Mouse (Mus musculus) splenic B cell, adult 2 months (primary cell): ENCODE results near the gene Lrit3.

Experiments used
- DNase-seq: peaks from one replicate; pipeline ENCODE4 v3.0.0-alpha.2; 2011; ENCODE audit warnings: low read depth, low spot score
- H3K27me3 ChIP-seq: 2 replicates; pipeline ENCODE4 v1.6.1; 2012; ENCODE audit warnings: mild to moderate bottlenecking, low read length, moderate library complexity, mixed read lengths; ENCODE audit not compliant: control insufficient read depth, poor library complexity, insufficient read depth, severe bottlenecking
- H3K36me3 ChIP-seq: 2 replicates; pipeline ENCODE4 v1.6.1; 2012; ENCODE audit warnings: mild to moderate bottlenecking, low read length, moderate library complexity, mixed read lengths; ENCODE audit not compliant: control insufficient read depth, poor library complexity, insufficient read depth, severe bottlenecking

Lrit3 gene

DNA sequence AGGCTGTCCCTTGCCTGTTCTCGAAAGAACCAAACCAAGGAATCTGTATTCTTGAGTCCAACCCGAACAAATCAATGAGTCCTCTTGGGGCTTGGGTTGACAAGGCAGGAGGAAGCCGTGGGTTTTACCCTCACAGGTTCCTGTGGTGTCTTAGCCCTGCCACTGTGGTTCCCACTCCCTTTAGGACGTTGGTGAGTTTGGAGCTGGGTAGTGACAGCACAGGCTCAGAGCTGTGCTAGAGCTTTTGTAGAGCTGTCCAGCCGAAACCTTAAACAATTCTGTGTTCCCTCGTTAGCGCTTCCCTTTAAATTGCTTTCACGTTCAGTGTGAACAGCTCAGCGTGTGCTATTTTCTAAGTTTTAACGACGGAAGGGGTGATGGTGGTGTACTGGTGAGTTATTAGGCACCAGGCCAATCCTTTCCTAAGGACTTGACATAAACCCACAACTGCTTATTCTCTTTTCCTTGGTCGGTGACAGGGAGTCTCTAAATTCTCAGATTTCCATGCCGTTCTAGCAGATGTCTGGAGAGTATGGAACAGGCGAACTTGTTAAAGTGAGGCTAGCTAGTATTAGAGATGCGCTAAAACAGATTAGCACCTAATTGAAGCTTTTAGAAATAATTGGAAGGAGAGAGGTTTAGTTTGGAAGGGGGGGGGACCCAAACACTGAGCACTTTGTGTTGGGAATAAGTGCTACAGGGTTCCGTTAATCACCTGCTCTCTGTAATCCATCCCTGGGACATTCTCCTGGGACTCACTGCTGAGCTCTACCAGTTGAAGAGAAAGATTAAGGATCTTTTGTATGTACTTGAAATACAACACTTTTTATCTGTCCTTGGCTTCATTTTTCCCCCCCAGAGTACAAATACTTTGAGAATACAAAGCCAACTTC, 65.3 kb downstream of the Lrit3 start:
- no peaks in the 10 kb centered on the region for H3K36me3 ChIP-seq
- no peaks in the 10 kb centered on the region for H3K27me3 ChIP-seq
- DNase-seq, result no peak
